Mouse (Mus musculus): ENCODE data around the gene Sez6l.

Sez6l gene

GRCm38 (mm10) chr5:112498921-112499917 is 77.8 kb downstream of the Sez6l start:
- DNase-seq (ENCODE audit: low spot score in 2 of 2), result no peak

GRCm38 (mm10) chr5:112496753-112497369 is 80.1 kb downstream of the Sez6l start:
- DNase-seq (ENCODE audit: low spot score in 2 of 2), result no peak

- DNase-seq (ENCODE audit: low spot score in 2 of 2), result no peak
Observed at GRCm38 (mm10) chr5:112493492-112493891, 83.5 kb downstream of the Sez6l start.

GRCm38 (mm10) chr5:112491489-112491888 is 85.5 kb downstream of the Sez6l start:
- no peak for DNase-seq (ENCODE audit: low spot score in 2 of 2)

GRCm38 (mm10) chr5:112488101-112488776 is 88.7 kb downstream of the Sez6l start:
- no peak for DNase-seq (ENCODE audit: low spot score in 2 of 2)

GRCm38 (mm10) chr5:112487504-112487903 is 89.5 kb downstream of the Sez6l start:
- DNase-seq (ENCODE audit: low spot score in 2 of 2), result no peak

- DNase-seq (ENCODE audit: low spot score in 2 of 2), result no peak
Observed at GRCm38 (mm10) chr5:112486415-112486814, 90.6 kb downstream of the Sez6l start.

- DNase-seq (ENCODE audit: low spot score in 2 of 2), result no peak
Observed at GRCm38 (mm10) chr5:112484924-112485715, 91.9 kb downstream of the Sez6l start.

GRCm38 (mm10) chr5:112483030-112483429 is 94.0 kb downstream of the Sez6l start:
- no peak for DNase-seq (ENCODE audit: low spot score in 2 of 2)

- DNase-seq (ENCODE audit: low spot score in 2 of 2), result no peak
Observed at GRCm38 (mm10) chr5:112482551-112482950, 94.4 kb downstream of the Sez6l start.

GRCm38 (mm10) chr5:112481946-112482410 is 95.0 kb downstream of the Sez6l start:
- DNase-seq (ENCODE audit: low spot score in 2 of 2), result no peak

GRCm38 (mm10) chr5:112473453-112473852 is 103.5 kb downstream of the Sez6l start:
- DNase-seq (ENCODE audit: low spot score in 2 of 2), result no peak

GRCm38 (mm10) chr5:112470144-112470543 is 106.8 kb downstream of the Sez6l start:
- DNase-seq (ENCODE audit: low spot score in 2 of 2), result no peak

- no peak for DNase-seq (ENCODE audit: low spot score in 2 of 2)
Observed at GRCm38 (mm10) chr5:112468986-112469581, 107.9 kb downstream of the Sez6l start.

GRCm38 (mm10) chr5:112466331-112466730 is 110.7 kb downstream of the Sez6l start:
- no peak for DNase-seq (ENCODE audit: low spot score in 2 of 2)

GRCm38 (mm10) chr5:112459903-112460302 is 117.1 kb downstream of the Sez6l start:
- no peak for DNase-seq (ENCODE audit: low spot score in 2 of 2)

- DNase-seq (ENCODE audit: low spot score in 2 of 2), result no peak
Observed at GRCm38 (mm10) chr5:112454966-112455555, 121.9 kb downstream of the Sez6l start.

GRCm38 (mm10) chr5:112453088-112453487 is 123.9 kb downstream of the Sez6l start:
- no peak for DNase-seq (ENCODE audit: low spot score in 2 of 2)

GRCm38 (mm10) chr5:112448747-112449440 is 128.1 kb downstream of the Sez6l start, which contains the start of gene Gm6588:
Gm6588 (plus strand) TSS chr5:112449426.
- DNase-seq (ENCODE audit: low spot score in 2 of 2), result no peak

- no peak for DNase-seq (ENCODE audit: low spot score in 2 of 2)
Observed at GRCm38 (mm10) chr5:112438535-112438934, 138.4 kb downstream of the Sez6l start.

Measured in spleen, postnatal 14 days (tissue).